In genomic region chr5:101845930-101846329, GRCm38 (mm10) we compare ENCODE assay signal across 26 mouse cellular contexts.
DNase-seq lines count a peak whose midpoint lies in the region; ATAC-seq and TF ChIP-seq lines count a peak whose summit lies in the region.
"Had no signal": no experiment of that assay in that cellular context is flagged by ENCODE, and none has a peak within 500 bp of the region (broad histone marks: within the 10 kb centered on the region; RNA-seq: fewer than 3 reads in every experiment).

No protein-coding gene starts in this region.

- no peaks in the 10 kb centered on the region for H3K9me3 ChIP-seq in kidney, postnatal 0 days (replicated peaks; ENCODE audit: low read length)
- no peaks in the 10 kb centered on the region for H3K9me3 ChIP-seq in E14TG2a.4 (ENCODE audit: low read length)
- H3K9me3 ChIP-seq in intestine, postnatal 0 days (ENCODE audit: control insufficient read depth): no peaks in the 10 kb centered on the region
- no peaks in the 10 kb centered on the region for H3K9me3 ChIP-seq in neural tube, embryonic 15.5 days (replicated peaks)
- H3K9me3 ChIP-seq: embryonic facial prominence, embryonic 12.5 days; embryonic facial prominence, embryonic 15.5 days; heart, embryonic 10.5 days; heart, embryonic 13.5 days; hindbrain, embryonic 12.5 days; hindbrain, embryonic 15.5 days had no signal

- 91% methylated on average over 8 of the region's 8 CpGs for WGBS in kidney, postnatal 0 days
- 72% methylated on average over 8 of the region's 8 CpGs for WGBS in intestine, postnatal 0 days
- 90% methylated on average over 8 of the region's 8 CpGs for WGBS in neural tube, embryonic 15.5 days

- H3K36me3 ChIP-seq in kidney, postnatal 0 days (ENCODE audit: insufficient read depth, low read length): peaks cover 93% of the 10 kb centered on the region
- H3K36me3 ChIP-seq in E14TG2a.4 (ENCODE audit: insufficient read depth, low read length): peaks cover 93% of the 10 kb centered on the region
- H3K36me3 ChIP-seq in intestine, postnatal 0 days (ENCODE audit: control insufficient read depth, insufficient read depth): peaks cover 91% of the 10 kb centered on the region
- H3K36me3 ChIP-seq in neural tube, embryonic 15.5 days: peaks cover 97% of the 10 kb centered on the region
- H3K36me3 ChIP-seq: G1E had no signal

- H3K4me3 ChIP-seq in kidney, postnatal 0 days (replicated peaks; ENCODE audit: low read depth, low read length): no peak overlapping the region
- 0 out of 2 replicates have a peak overlapping the region, but pooled peaks have one; percentile 45 for H3K4me3 ChIP-seq in E14TG2a.4 (replicated peaks; ENCODE audit: low read length)
- H3K4me3 ChIP-seq in intestine, postnatal 0 days (ENCODE audit: low read depth, low read length): no peak overlapping the region
- no peak overlapping the region for H3K4me3 ChIP-seq in neural tube, embryonic 15.5 days (replicated peaks)
- H3K4me3 ChIP-seq: embryonic facial prominence, embryonic 12.5 days; embryonic facial prominence, embryonic 15.5 days; heart, adult 2 months; heart, embryonic 10.5 days; heart, embryonic 13.5 days; hindbrain, embryonic 12.5 days; hindbrain, embryonic 15.5 days had no signal

- no peak for DNase-seq in frontal cortex, postnatal 10 days (ENCODE audit: low spot score in 2 of 2)
- DNase-seq in kidney, postnatal 0 days (ENCODE audit: low spot score): no peak
- DNase-seq in kidney, adult 18-20 months: no peak
- DNase-seq in left cerebral cortex, postnatal 10 days (ENCODE audit: extremely low spot score in 1 of 2, low spot score in 2 of 2): no peak
- DNase-seq: adrenal gland, postnatal 10 days; adrenal gland, postnatal 36 days; cerebellum, adult 2 months; cerebellum, adult 9-11 months; cerebellum, postnatal 25 days; forebrain, postnatal 0 days; gastrocnemius, postnatal 10 days; gastrocnemius, postnatal 36 days; heart, adult 2 months had no signal

- H3K4me1 ChIP-seq in kidney, postnatal 0 days (replicated peaks; ENCODE audit: insufficient read depth, low read length): no peaks in the 10 kb centered on the region
- peaks cover 98% of the 10 kb centered on the region for H3K4me1 ChIP-seq in E14TG2a.4 (replicated peaks; ENCODE audit: low read depth, low read length)
- no peaks in the 10 kb centered on the region for H3K4me1 ChIP-seq in intestine, postnatal 0 days (replicated peaks; ENCODE audit: control insufficient read depth, insufficient read depth, low read length)
- no peaks in the 10 kb centered on the region for H3K4me1 ChIP-seq in neural tube, embryonic 15.5 days
- H3K4me1 ChIP-seq: embryonic facial prominence, embryonic 12.5 days; embryonic facial prominence, embryonic 15.5 days; heart, embryonic 10.5 days; heart, embryonic 13.5 days; hindbrain, embryonic 12.5 days; hindbrain, embryonic 15.5 days had no signal

- no peak overlapping the region for H3K4me2 ChIP-seq in kidney, postnatal 0 days (ENCODE audit: low read length)
- no peak overlapping the region for H3K4me2 ChIP-seq in intestine, postnatal 0 days (replicated peaks; ENCODE audit: low read depth)
- no peak overlapping the region for H3K4me2 ChIP-seq in neural tube, embryonic 15.5 days
- H3K4me2 ChIP-seq: embryonic facial prominence, embryonic 12.5 days; embryonic facial prominence, embryonic 15.5 days; heart, embryonic 13.5 days; hindbrain, embryonic 12.5 days; hindbrain, embryonic 15.5 days had no signal

- H3K27me3 ChIP-seq in kidney, postnatal 0 days (ENCODE audit: insufficient read depth, low read length): no peaks in the 10 kb centered on the region
- no peaks in the 10 kb centered on the region for H3K27me3 ChIP-seq in E14TG2a.4 (ENCODE audit: insufficient read depth, low read length)
- no peaks in the 10 kb centered on the region for H3K27me3 ChIP-seq in intestine, postnatal 0 days (replicated peaks; ENCODE audit: control insufficient read depth, insufficient read depth, low read length)
- H3K27me3 ChIP-seq in neural tube, embryonic 15.5 days (replicated peaks): no peaks in the 10 kb centered on the region
- H3K27me3 ChIP-seq: embryonic facial prominence, embryonic 12.5 days; embryonic facial prominence, embryonic 15.5 days; heart, embryonic 13.5 days; hindbrain, embryonic 12.5 days; hindbrain, embryonic 15.5 days; Patski had no signal

- intact Hi-C loops in left cerebral cortex, postnatal 10 days (cut with DNase I): no loop called here

- H3K9ac ChIP-seq in kidney, postnatal 0 days (ENCODE audit: low read depth, low read length): no peak overlapping the region
- no peak overlapping the region for H3K9ac ChIP-seq in intestine, postnatal 0 days (ENCODE audit: low read depth, low read length)
- H3K9ac ChIP-seq in neural tube, embryonic 15.5 days (replicated peaks): no peak overlapping the region
- H3K9ac ChIP-seq: embryonic facial prominence, embryonic 12.5 days; embryonic facial prominence, embryonic 15.5 days; forebrain, postnatal 0 days; heart, embryonic 13.5 days; hindbrain, embryonic 12.5 days; hindbrain, embryonic 15.5 days had no signal

- peak; percentile 17; the same call in 1 of the 2 replicates for ATAC-seq in frontal cortex, adult (ENCODE audit: low TSS enrichment)
- peak; percentile 60; the same call in 1 of the 2 replicates for ATAC-seq in kidney, postnatal 0 days (replicated peaks; ENCODE audit: low FRiP score, low read depth)
- ATAC-seq in intestine, postnatal 0 days: peak; percentile 43; the same call in 1 of the 2 replicates
- ATAC-seq in neural tube, embryonic 15.5 days (ENCODE audit: low FRiP score): no peak
- ATAC-seq: forebrain, embryonic 14.5 days; forebrain, postnatal 0 days; Patski had no signal

- no peak for TF ChIP-seq CTCF in kidney, postnatal 0 days (IDR thresholded peaks at IDR 0.05; ENCODE audit: low read depth)
- no peak for TF ChIP-seq CTCF in E14TG2a.4 (conservative IDR thresholded peaks at IDR 0.05; ENCODE audit: low read length)
- TF ChIP-seq CTCF in intestine, postnatal 0 days (IDR thresholded peaks at IDR 0.05; ENCODE audit: low read depth): no peak

- H3K27ac ChIP-seq in kidney, postnatal 0 days: no peak overlapping the region
- no peak overlapping the region for H3K27ac ChIP-seq in intestine, postnatal 0 days (ENCODE audit: low read depth, low read length)
- no peak overlapping the region for H3K27ac ChIP-seq in neural tube, embryonic 15.5 days (replicated peaks)
- H3K27ac ChIP-seq: embryonic facial prominence, embryonic 12.5 days; embryonic facial prominence, embryonic 15.5 days; heart, adult 2 months; heart, embryonic 10.5 days; heart, embryonic 13.5 days; hindbrain, embryonic 12.5 days; hindbrain, embryonic 15.5 days had no signal
